Mouse (Mus musculus): ENCODE data around the gene Asic5. TPM values are rescaled to one million over a fixed set of nuclear protein-coding genes. Genes with fewer than 3 reads are reported as not detected.

Gene Asic5
- total RNA-seq (2023), result not detected

GRCm38 (mm10) chr3:81981990-81982389 lies at the start of gene Asic5:
Gene Asic5, plus strand, starts transcription at chr3:81982290.

GRCm38 (mm10) chr3:81976102-81976501 lies 6.0 kb upstream of the Asic5 start, which contains the start of gene Tdo2:
Gene Tdo2, minus strand, starts transcription at chr3:81976202.

Other genes with a start within 250 kb of the Asic5 start
- 10 to 100 TPM in 1 of 2 experiments, 1 to 10 TPM in 1; 8.2 to 10.8 TPM for gene Ctso, start 49.7 kb upstream of the Asic5 start, total RNA-seq (2023)
- not detected for gene Tdo2, start 6.1 kb upstream of the Asic5 start, total RNA-seq (2023)
- under 1 TPM in 1 of 2 experiments, not detected in 1; 0.31 TPM for gene Gucy1b1, start 92.4 kb downstream of the Asic5 start, total RNA-seq (2023)
- under 1 TPM; 0.20 to 0.89 TPM for gene Gucy1a1, start 163.5 kb downstream of the Asic5 start, total RNA-seq (2023)